Mouse (Mus musculus) right cerebral cortex, postnatal 25 days (tissue): ENCODE results near the gene Serpina10.
"Not testable (repeated sequence)": the region's sequence is repeated elsewhere in the genome, so short reads cannot be mapped to it uniquely, and the experiment has no call there.

Experiments used
- DNase-seq: peaks from one replicate; pipeline ENCODE4 v3.0.0; 2022

Serpina10 gene

GRCm38 (mm10) chr12:103631203-103631612, at the start of gene Serpina10:
Gene Serpina10, minus strand, starts transcription at chr12:103631444.
- no peak for DNase-seq

GRCm38 (mm10) chr12:103679853-103680252, 48.6 kb upstream of the Serpina10 start:
- DNase-seq: not testable (repeated sequence)

DNA sequence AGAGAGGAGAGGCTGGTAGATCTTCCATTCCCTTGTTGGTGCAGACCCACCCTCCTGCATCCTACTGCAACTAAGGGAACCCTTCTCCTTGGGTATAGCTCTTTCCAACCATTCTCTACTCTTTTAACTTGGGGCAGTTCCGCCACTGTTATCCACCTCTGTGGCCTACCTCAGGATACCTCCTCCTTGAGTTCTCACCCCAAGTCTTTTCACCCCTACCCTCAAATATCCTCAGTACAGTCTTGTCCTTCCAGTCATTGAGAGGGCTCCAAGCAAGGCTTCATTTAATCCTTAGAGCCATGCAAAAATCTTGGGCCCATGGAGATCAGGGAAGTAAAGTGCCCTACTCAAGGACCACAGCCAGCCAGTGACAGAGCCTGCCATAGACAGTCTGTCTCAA, 44.8 kb upstream of the Serpina10 start, which contains the start of gene Serpina16:
Serpina16 (minus strand) TSS at position 101 of the 400 bp plus-strand sequence.
- no peak for DNase-seq

DNA sequence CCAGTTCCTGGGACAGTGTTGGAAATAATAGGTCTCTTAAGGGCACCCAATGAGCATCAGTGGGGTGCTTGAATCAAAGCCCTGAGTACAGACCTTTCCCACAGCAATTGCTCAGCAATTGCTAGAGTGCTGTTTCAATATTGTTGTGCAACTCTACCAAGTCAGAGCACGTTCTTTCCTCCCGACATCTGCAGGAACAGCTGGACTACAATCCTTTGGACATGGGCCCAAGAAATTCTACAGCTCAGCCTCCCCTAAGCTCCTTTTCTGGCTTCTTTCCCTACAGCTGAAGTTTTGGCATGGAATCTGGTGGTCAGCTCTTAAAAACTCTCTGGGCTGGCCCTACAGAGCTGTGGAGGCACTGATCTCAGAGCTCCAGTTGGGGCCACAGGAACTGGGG, 41.9 kb upstream of the Serpina10 start:
- DNase-seq: no peak

DNA sequence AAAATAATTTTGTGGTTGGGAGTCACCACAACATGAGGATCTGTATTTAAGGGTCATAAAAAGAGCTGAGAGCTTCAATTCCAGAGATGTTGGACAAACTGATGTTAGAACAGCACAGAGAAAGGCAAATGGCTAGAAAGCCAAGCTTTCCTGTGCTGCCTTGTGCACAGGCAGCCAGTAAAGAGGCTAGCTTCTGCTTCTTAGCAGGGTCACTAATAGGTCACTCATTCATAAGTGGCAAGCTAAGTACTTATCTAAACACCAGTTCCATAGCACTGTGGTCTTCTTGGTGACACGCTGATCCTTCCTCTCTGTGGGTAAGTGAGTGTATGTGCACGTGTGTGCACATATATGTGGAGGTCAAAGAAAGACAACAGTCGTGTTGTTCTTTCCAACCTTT, 40.2 kb upstream of the Serpina10 start:
- DNase-seq: no peak

- no peak for DNase-seq
Observed at GRCm38 (mm10) chr12:103670964-103671363, 39.7 kb upstream of the Serpina10 start.

- DNase-seq: peak; percentile 24
Observed at GRCm38 (mm10) chr12:103670344-103670743, 39.1 kb upstream of the Serpina10 start.

DNA sequence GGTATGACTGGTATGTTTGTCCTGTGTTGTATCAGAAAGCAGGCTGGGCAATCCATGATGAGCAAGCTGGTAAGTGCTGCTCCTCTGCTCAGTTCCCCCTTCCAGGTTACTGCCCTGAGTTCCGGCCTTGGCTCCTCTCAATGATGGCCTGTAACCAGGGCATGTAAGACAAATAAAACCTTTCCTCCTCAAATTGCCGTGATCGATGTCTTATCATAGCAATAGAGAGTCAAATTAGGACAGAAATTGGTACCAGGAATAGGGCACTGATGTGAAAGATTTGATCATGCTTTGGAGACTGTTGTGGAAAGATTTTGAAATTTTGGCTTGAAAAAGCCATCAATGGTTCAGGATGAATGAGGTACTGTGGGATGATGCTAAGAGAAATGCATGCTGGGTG, 34.0 kb upstream of the Serpina10 start:
- no peak for DNase-seq

GRCm38 (mm10) chr12:103662053-103662452, 30.8 kb upstream of the Serpina10 start:
- not testable (repeated sequence) for DNase-seq

- DNase-seq: no peak
Observed at GRCm38 (mm10) chr12:103660076-103660475, 28.8 kb upstream of the Serpina10 start.

DNA sequence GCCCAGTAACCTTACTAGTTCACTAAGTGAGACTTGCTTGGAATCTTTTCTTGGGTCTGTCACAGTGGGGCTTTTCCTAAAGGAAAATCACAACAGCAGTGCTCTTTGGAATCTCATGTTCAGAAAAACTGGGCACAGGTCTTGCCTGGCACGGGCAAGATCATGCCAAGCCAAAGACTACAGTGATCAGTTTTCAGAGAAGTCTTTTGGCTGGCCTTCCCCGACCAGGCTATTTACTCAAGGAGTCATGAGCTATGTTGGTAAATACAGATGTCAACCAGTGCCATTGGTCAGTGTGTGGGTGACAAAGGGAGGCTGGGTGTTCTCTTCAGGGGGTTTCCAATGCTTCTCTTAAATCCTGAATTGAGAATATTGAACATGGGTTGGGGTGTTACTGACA, 27.9 kb upstream of the Serpina10 start:
- no peak for DNase-seq

DNA sequence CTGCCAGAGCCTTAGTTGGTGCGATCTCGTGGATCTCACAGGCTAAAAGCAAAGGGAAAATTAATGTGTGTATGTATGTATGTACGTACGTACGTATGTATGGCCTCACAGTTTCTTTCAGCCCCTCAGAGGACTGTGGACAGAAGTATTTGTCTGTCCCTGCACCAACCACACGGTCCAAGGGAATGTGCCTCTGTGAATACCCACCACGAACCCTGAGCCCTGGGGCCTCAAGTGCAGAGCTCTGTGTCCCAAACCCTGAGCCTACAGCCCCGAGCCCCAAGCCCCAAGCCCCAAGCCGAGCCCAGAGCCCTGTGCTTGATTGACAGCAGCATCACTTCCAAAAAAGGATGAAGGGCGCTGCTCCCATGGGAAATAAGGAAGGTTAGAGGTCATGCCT, 26.7 kb upstream of the Serpina10 start:
- DNase-seq: no peak

DNA sequence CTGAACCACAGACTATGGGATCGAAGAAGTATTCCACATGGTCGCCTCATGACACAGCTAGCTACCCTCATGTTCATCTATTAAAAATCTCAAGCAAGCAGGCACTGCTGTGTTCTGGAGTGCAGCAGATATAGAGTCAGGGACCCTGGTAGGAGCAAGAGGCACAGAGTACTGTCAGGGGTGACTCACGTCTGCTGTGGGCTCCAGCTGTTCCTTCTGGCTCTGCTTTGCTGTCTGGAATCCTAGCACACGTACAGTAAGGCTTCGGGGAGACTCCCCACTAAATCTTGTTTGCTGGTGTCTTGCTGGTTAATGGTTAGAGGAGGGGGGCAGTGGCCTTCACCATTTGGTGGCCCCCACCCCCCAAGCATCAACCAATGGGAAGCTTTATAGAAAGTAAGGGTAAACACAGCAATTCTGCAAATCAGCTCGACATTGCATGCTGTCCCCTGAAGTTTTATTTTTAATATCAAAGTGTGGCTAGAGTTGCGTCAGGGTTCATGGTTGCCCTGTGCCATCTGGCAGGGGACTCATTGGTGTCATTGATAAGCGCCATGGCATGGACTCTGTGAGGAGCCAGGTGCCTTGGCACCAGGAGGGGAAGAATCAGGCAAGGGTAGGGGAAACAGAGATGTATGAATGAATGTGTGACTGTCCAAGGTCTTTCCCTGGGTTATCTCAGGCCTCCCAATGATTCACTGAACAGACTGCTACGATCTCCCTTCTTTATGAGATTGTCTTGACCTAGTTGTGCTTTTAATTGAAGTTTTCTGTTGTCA, 25.8 kb upstream of the Serpina10 start, which contains the start of gene Serpina6:
Serpina6 (minus strand) TSS at position 365 of the 779 bp plus-strand sequence.
- no peak for DNase-seq

DNA sequence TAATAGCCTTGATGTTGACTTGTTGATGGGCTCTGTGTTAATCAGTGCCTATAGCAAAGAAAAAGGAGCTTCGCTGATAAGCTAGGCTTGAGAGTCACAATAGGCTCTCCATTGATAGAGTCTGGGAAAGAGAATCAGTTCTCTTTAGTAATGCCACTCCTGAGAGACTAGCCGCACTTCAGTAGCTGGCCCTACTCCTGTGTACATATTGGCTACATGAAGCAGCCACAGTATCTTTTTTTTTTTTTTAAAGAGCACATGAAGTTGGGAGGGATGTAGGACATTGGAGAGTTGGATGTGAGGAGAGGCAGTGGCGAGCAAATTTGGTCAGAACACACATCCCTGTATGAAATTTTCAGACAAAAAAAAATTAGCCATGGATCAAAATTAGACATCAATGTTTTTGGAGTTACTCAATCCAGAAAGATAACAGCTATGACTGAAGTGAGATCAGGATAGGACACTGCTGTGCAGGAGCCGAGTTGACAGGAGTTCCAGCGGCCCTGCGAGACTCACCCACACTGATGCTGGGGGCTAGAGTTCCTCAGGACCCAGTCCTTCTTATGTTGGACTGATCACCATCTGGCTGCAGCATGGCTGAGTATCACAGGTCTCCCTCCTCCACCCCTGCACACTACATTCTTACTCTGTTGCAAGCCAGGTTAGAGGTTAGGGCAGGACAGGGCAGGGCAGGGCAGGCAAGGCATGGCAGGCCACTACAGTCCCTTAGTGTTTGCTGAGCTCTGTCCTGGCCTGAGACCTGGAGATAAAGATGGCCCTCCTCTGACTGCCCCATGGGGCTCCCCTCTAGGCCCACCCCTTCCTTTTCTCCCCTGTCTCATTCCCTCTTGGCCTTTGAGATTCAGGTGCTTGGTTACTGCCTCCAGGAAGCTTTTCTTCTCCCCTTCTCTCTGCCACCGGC, 24.1 kb upstream of the Serpina10 start:
- no peak for DNase-seq

DNA sequence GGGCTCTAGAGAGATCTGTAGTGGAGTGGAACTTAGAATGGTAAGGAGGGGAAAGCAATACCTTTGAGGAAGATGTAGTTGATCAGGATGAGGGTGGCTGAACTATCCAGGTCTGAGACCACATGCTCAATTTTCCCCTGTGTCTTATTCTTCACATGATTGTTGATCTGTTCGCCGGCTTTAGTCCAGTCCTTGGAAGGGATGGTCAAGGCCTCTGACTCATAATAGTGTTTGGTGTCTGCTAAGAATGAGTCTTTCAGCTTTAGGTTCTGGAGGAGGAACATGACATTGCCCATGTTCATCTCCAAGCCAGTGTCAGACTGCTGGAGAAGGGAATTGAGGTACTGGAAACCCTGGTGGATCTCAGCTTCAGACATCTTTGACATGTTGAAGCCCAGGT, 22.6 kb upstream of the Serpina10 start:
- no peak for DNase-seq

- DNase-seq: no peak
Observed at GRCm38 (mm10) chr12:103646314-103646713, 15.1 kb upstream of the Serpina10 start.

- no peak for DNase-seq
Observed at GRCm38 (mm10) chr12:103644601-103645000, 13.4 kb upstream of the Serpina10 start.

GRCm38 (mm10) chr12:103643818-103644217, 12.6 kb upstream of the Serpina10 start:
- no peak for DNase-seq

DNA sequence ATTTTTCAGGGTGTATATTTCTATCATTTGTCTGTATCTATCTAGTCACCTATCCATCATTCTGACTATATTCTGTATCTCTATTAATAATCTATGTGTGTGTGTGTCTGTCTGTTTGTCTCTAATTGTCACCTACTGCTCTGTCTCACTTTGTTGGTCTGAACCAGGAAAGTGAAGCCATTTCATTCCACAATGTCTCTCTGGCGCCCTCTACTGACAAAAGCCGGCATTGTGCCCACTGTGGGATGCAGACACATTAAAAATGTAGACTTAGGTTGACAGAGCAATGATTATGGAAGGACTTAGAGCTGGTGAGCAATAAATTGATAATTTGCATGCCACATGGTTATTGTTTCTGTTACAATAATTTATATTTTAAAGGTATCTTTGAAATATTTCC, 12.1 kb upstream of the Serpina10 start:
- peak; percentile 63 for DNase-seq

GRCm38 (mm10) chr12:103635846-103636245, 4.6 kb upstream of the Serpina10 start:
- DNase-seq: no peak

DNA sequence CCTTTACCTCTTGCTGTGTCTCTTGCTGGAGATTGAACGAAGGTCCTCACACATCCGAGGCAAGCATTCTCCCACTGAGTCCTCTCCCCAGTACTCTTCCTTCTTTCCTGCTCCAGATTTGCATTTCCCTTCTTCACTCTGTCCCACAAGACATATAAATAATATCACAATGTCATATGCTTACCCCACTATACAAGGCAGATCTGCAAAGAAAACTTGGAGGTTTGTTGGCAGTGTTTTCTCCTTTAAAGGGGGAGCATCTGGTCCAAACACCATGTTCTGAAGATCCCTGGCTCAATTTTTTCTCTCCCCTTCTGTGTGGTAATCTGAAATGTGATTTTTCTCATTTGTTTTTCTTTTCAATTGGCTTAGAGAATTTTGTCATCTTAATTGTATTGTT, 3.2 kb upstream of the Serpina10 start:
- no peak for DNase-seq

DNA sequence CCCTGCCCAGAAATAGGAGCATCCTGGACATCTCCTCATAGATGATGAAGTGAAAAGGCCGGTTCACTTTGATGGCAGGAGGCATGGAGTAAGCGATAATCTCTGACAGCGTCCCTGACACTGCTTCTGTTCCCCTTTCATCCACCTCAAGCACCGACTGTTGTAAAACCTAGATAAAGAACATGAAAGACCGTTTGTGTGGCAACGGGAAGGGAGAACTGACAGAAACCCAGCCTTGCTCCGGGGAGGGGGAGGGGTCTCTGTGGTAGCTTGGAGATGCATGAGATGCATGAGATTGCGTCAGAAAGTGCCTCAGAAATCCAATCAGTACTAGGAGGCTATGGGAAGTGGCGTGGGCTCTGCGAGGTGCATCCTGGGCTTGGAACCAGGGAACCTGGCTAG, 14.4 kb downstream of the Serpina10 start:
- no peak for DNase-seq

- no peak for DNase-seq
Observed at GRCm38 (mm10) chr12:103615734-103616133, 15.5 kb downstream of the Serpina10 start.

GRCm38 (mm10) chr12:103615141-103615540, 16.1 kb downstream of the Serpina10 start:
- no peak for DNase-seq
